Mouse (Mus musculus): ENCODE measurements around the gene Prkci. TPM values are rescaled to one million over a fixed set of nuclear protein-coding genes. Genes with fewer than 3 reads are reported as not detected.

Prkci gene
- polyA plus RNA-seq, 1 experiment from 2014 or later = 29.5 TPM

- H3K27ac ChIP-seq = no peak overlapping the region
- ATAC-seq (replicated peaks; ENCODE audit: low FRiP score, low read depth) (no peak), DNase-seq (ENCODE audit: low spot score) (no peak)
- H3K9ac ChIP-seq (ENCODE audit: low read depth, low read length) = no peak overlapping the region
- no peaks in the 10 kb centered on the region for H3K9me3 ChIP-seq (replicated peaks; ENCODE audit: low read length)
- TF ChIP-seq CTCF (IDR thresholded peaks at IDR 0.05; ENCODE audit: low read depth) = no peak
- WGBS = 79% methylated on average over 3 of the region's 3 CpGs
- no peaks in the 10 kb centered on the region for H3K4me1 ChIP-seq (replicated peaks; ENCODE audit: insufficient read depth, low read length)
- H3K4me3 ChIP-seq (replicated peaks; ENCODE audit: low read depth, low read length) = no peak overlapping the region
- peaks cover 21% of the 10 kb centered on the region for H3K36me3 ChIP-seq (ENCODE audit: insufficient read depth, low read length)
- H3K4me2 ChIP-seq (ENCODE audit: low read length) = no peak overlapping the region
- H3K27me3 ChIP-seq (ENCODE audit: insufficient read depth, low read length) = no peaks in the 10 kb centered on the region
These were observed 38.1 kb downstream of the Prkci start for GRCm38 (mm10) chr3:31033644-31034043.

GRCm38 (mm10) chr3:31037851-31038250 is 42.3 kb downstream of the Prkci start:
- no peak overlapping the region for H3K9ac ChIP-seq (ENCODE audit: low read depth, low read length)
- no peak for DNase-seq (ENCODE audit: low spot score)
- H3K36me3 ChIP-seq (ENCODE audit: insufficient read depth, low read length) = peaks cover 32% of the 10 kb centered on the region
- no peaks in the 10 kb centered on the region for H3K4me1 ChIP-seq (replicated peaks; ENCODE audit: insufficient read depth, low read length)
- no peak overlapping the region for H3K4me3 ChIP-seq (replicated peaks; ENCODE audit: low read depth, low read length)
- TF ChIP-seq CTCF (IDR thresholded peaks at IDR 0.05; ENCODE audit: low read depth) = no peak
- no peak overlapping the region for H3K27ac ChIP-seq
- H3K4me2 ChIP-seq (ENCODE audit: low read length) = no peak overlapping the region
- no peaks in the 10 kb centered on the region for H3K27me3 ChIP-seq (ENCODE audit: insufficient read depth, low read length)
- no peaks in the 10 kb centered on the region for H3K9me3 ChIP-seq (replicated peaks; ENCODE audit: low read length)
- WGBS = 93% methylated on average over 13 of the region's 13 CpGs
- no peak for ATAC-seq (replicated peaks; ENCODE audit: low FRiP score, low read depth)

GRCm38 (mm10) chr3:31038689-31039088 is 43.1 kb downstream of the Prkci start:
- Histone ChIP-seq H3K27ac (no peak overlapping the region), H3K36me3 (ENCODE audit: insufficient read depth, low read length) (peaks cover 35% of the 10 kb centered on the region), H3K4me2 (ENCODE audit: low read length) (no peak overlapping the region), H3K9ac (ENCODE audit: low read depth, low read length) (no peak overlapping the region), H3K9me3 (replicated peaks; ENCODE audit: low read length) (no peaks in the 10 kb centered on the region), H3K4me3 (replicated peaks; ENCODE audit: low read depth, low read length) (no peak overlapping the region), H3K4me1 (replicated peaks; ENCODE audit: insufficient read depth, low read length) (no peaks in the 10 kb centered on the region), H3K27me3 (ENCODE audit: insufficient read depth, low read length) (no peaks in the 10 kb centered on the region)
- WGBS = 88% methylated on average over 10 of the region's 10 CpGs
- ATAC-seq (replicated peaks; ENCODE audit: low FRiP score, low read depth) (no peak), DNase-seq (ENCODE audit: low spot score) (no peak)
- no peak for TF ChIP-seq CTCF (IDR thresholded peaks at IDR 0.05; ENCODE audit: low read depth)

GRCm38 (mm10) chr3:31042992-31043391 is 47.4 kb downstream of the Prkci start:
- Histone ChIP-seq H3K27me3 (ENCODE audit: insufficient read depth, low read length) (no peaks in the 10 kb centered on the region), H3K36me3 (ENCODE audit: insufficient read depth, low read length) (peaks cover 28% of the 10 kb centered on the region; the same call in 1 of the 2 replicates), H3K4me2 (ENCODE audit: low read length) (no peak overlapping the region), H3K27ac (no peak overlapping the region), H3K4me1 (replicated peaks; ENCODE audit: insufficient read depth, low read length) (no peaks in the 10 kb centered on the region), H3K4me3 (replicated peaks; ENCODE audit: low read depth, low read length) (no peak overlapping the region), H3K9me3 (replicated peaks; ENCODE audit: low read length) (no peaks in the 10 kb centered on the region), H3K9ac (ENCODE audit: low read depth, low read length) (no peak overlapping the region)
- 91% methylated on average over 2 of the region's 2 CpGs for WGBS
- DNase-seq (ENCODE audit: low spot score) (no peak), ATAC-seq (replicated peaks; ENCODE audit: low FRiP score, low read depth) (no peak)
- no peak for TF ChIP-seq CTCF (IDR thresholded peaks at IDR 0.05; ENCODE audit: low read depth)

GRCm38 (mm10) chr3:31047263-31047662 is 51.7 kb downstream of the Prkci start:
- 72% methylated on average over 3 of the region's 3 CpGs for WGBS

GRCm38 (mm10) chr3:31049087-31049486 is 53.5 kb downstream of the Prkci start:
- Histone ChIP-seq H3K9me3 (replicated peaks; ENCODE audit: low read length) (no peaks in the 10 kb centered on the region), H3K9ac (ENCODE audit: low read depth, low read length) (no peak overlapping the region), H3K27ac (no peak overlapping the region), H3K4me3 (replicated peaks; ENCODE audit: low read depth, low read length) (no peak overlapping the region), H3K4me1 (replicated peaks; ENCODE audit: insufficient read depth, low read length) (no peaks in the 10 kb centered on the region), H3K27me3 (ENCODE audit: insufficient read depth, low read length) (no peaks in the 10 kb centered on the region), H3K36me3 (ENCODE audit: insufficient read depth, low read length) (peaks cover 27% of the 10 kb centered on the region), H3K4me2 (ENCODE audit: low read length) (no peak overlapping the region)
- WGBS = 87% methylated on average over 5 of the region's 5 CpGs
- no peak; the same call in 1 of the 2 replicates for TF ChIP-seq CTCF (IDR thresholded peaks at IDR 0.05; ENCODE audit: low read depth)
- DNase-seq (ENCODE audit: low spot score) (no peak), ATAC-seq (replicated peaks; ENCODE audit: low FRiP score, low read depth) (no peak)

More at GRCm38 (mm10) chr3:31047263-31047662, 51.7 kb downstream of the Prkci start:
- no peaks in the 10 kb centered on the region for H3K9me3 ChIP-seq (replicated peaks; ENCODE audit: low read length)
- H3K4me2 ChIP-seq (ENCODE audit: low read length) = no peak overlapping the region
- ATAC-seq (replicated peaks; ENCODE audit: low FRiP score, low read depth) = no peak
- H3K27me3 ChIP-seq (ENCODE audit: insufficient read depth, low read length) = no peaks in the 10 kb centered on the region
- H3K9ac ChIP-seq (ENCODE audit: low read depth, low read length) = no peak overlapping the region
- H3K4me3 ChIP-seq (replicated peaks; ENCODE audit: low read depth, low read length) = no peak overlapping the region
- no peaks in the 10 kb centered on the region for H3K4me1 ChIP-seq (replicated peaks; ENCODE audit: insufficient read depth, low read length)
- peak; percentile 61 for TF ChIP-seq CTCF (IDR thresholded peaks at IDR 0.05; ENCODE audit: low read depth)
- H3K36me3 ChIP-seq (ENCODE audit: insufficient read depth, low read length) = peaks cover 41% of the 10 kb centered on the region
- H3K27ac ChIP-seq = no peak overlapping the region
- DNase-seq (ENCODE audit: low spot score) = peak; percentile 42

GRCm38 (mm10) chr3:31050375-31050774 is 54.8 kb downstream of the Prkci start:
- no peak overlapping the region for H3K27ac ChIP-seq
- 81% methylated on average over 7 of the region's 7 CpGs for whole genome bisulfite sequencing
- no peak for DNase-seq (ENCODE audit: low spot score)
- peaks cover 27% of the 10 kb centered on the region for H3K36me3 ChIP-seq (ENCODE audit: insufficient read depth, low read length)
- H3K9ac ChIP-seq (ENCODE audit: low read depth, low read length) = no peak overlapping the region
- no peaks in the 10 kb centered on the region for H3K9me3 ChIP-seq (replicated peaks; ENCODE audit: low read length)
- H3K4me3 ChIP-seq (replicated peaks; ENCODE audit: low read depth, low read length) = no peak overlapping the region
- no peak for ATAC-seq (replicated peaks; ENCODE audit: low FRiP score, low read depth)
- no peaks in the 10 kb centered on the region for H3K27me3 ChIP-seq (ENCODE audit: insufficient read depth, low read length)
- H3K4me2 ChIP-seq (ENCODE audit: low read length) = no peak overlapping the region
- H3K4me1 ChIP-seq (replicated peaks; ENCODE audit: insufficient read depth, low read length) = no peaks in the 10 kb centered on the region
- TF ChIP-seq CTCF (IDR thresholded peaks at IDR 0.05; ENCODE audit: low read depth) = no peak
